Mouse (Mus musculus) embryonic fibroblast, embryonic 13.5 days (primary cell): ENCODE results near the gene Sgpp2.

Experiments
- CTCF ChIP-seq: IDR thresholded peaks from 2 replicates; pipeline ENCODE4 v1.5.1; 2011; ENCODE audit warnings: mild to moderate bottlenecking, control low read depth, low read length, moderate library complexity, borderline replicate concordance; ENCODE audit not compliant: insufficient read depth
- POLR2A ChIP-seq: IDR thresholded peaks from 2 replicates; pipeline ENCODE4 v1.6.1; 2011; ENCODE audit warnings: low read depth, mild to moderate bottlenecking, control low read depth, low read length, moderate library complexity

GRCm38 (mm10) chr1:78312917-78313316, 2.8 kb downstream of the Sgpp2 start:
- no peak for TF ChIP-seq POLR2A
- TF ChIP-seq CTCF = no peak
